Mouse (Mus musculus): Measurements from ENCODE around the gene Afmid.

GRCm38 (mm10) chr11:117825333-117826101 is at the start of gene Afmid, which contains the start of gene Tk1:
- TF ChIP-seq CTCF (IDR thresholded peaks at IDR 0.05 in 2 of 3, conservative IDR thresholded peaks at IDR 0.05 in 1 of 3; ENCODE audit: control insufficient read depth in 1 of 3, insufficient read depth in 1 of 3, low read depth in 2 of 3, low read length in 3 of 3, poor library complexity in 1 of 3, severe bottlenecking in 1 of 3) (no peak), ZC3H11A (IDR thresholded peaks at IDR 0.05; ENCODE audit: low read depth, low read length) (no peak), POLR2A (IDR thresholded peaks at IDR 0.05; ENCODE audit: control insufficient read depth in 1 of 2, insufficient read depth in 1 of 2, low read depth in 1 of 2, low read length in 2 of 2, poor library complexity in 1 of 2) (peak; percentile 54 to 92), GATA1 (IDR thresholded peaks at IDR 0.05; ENCODE audit: low read depth, low read length) (no peak), NRF1 (IDR thresholded peaks at IDR 0.05; ENCODE audit: insufficient read depth, low read depth, low read length, poor library complexity, severe bottlenecking) (0 out of 2 replicates have a peak, but pooled peaks have one; percentile 18), EP300 (IDR thresholded peaks at IDR 0.05; ENCODE audit: low read depth in 1 of 2, low read length in 2 of 2) (no peak; a peak in 1 of 4 replicates), POLR2AphosphoS2 (IDR thresholded peaks at IDR 0.05; ENCODE audit: low read length) (peak; percentile 82; the same call in 1 of the 2 replicates), NELFE (IDR thresholded peaks at IDR 0.05; ENCODE audit: low read depth, low read length) (peak; percentile 89), MEF2A (IDR thresholded peaks at IDR 0.05; ENCODE audit: extremely low read depth, insufficient replicate concordance, low read depth, low read length, poor library complexity, severe bottlenecking) (no peak), TCF12 (IDR thresholded peaks at IDR 0.05; ENCODE audit: low read depth, low read length) (peak; percentile 77), RCOR1 (IDR thresholded peaks at IDR 0.05; ENCODE audit: low read depth, low read length) (peak; percentile 68; the same call in 1 of the 2 replicates)
